Mouse (Mus musculus) heart, embryonic 14.5 days (tissue): Measurements from ENCODE around the gene Snapc3. TPM values are rescaled to one million over a fixed set of nuclear protein-coding genes. Genes with fewer than 3 reads are reported as not detected.

Source experiments
- ATAC-seq: fragments of 200-750 bp; cut with Nextera tagmentation; 2 replicates; pipeline ENCODE4 v1.8.0; 2017; ENCODE audit warnings: low read depth, moderate TSS enrichment; ENCODE audit not compliant: insufficient number of reproducible peaks, insufficient read depth, low FRiP score
- H3K27ac ChIP-seq, 2 experiments: fragments of 200-500 bp in 1 of 2; fragments of 300-500 bp in 1 of 2; sonication (generic) in 1 of 2; replicated peaks in 1 of 2; 2 replicates each; pipeline ENCODE4 v1.5.1; 2012 to 2014; ENCODE audit warnings: low read depth in 2 of 2, low read length in 2 of 2, control low read depth in 1 of 2, mild to moderate bottlenecking in 1 of 2, mixed read lengths in 1 of 2; ENCODE audit not compliant: control insufficient read depth in 1 of 2, insufficient read depth in 1 of 2
- H3K27me3 ChIP-seq: fragments of 300-500 bp; sonication (generic); 2 replicates; pipeline ENCODE4 v1.6.1; 2014; ENCODE audit warnings: mild to moderate bottlenecking, low read length, control low read depth; ENCODE audit not compliant: control insufficient read depth, insufficient read depth
- H3K36me3 ChIP-seq: fragments of 300-500 bp; sonication (generic); 2 replicates; pipeline ENCODE4 v1.6.1; 2014; ENCODE audit warnings: mild to moderate bottlenecking, control low read depth, low read length, mixed read lengths; ENCODE audit not compliant: control insufficient read depth, insufficient read depth
- H3K4me1 ChIP-seq, 2 experiments: fragments of 200-500 bp in 1 of 2; fragments of 300-500 bp in 1 of 2; sonication (generic) in 1 of 2; 2 replicates each; pipeline ENCODE4 v1.6.1; 2012 to 2014; ENCODE audit warnings: low read length in 2 of 2, control low read depth in 1 of 2, mixed read lengths in 1 of 2; ENCODE audit not compliant: control insufficient read depth in 2 of 2, insufficient read depth in 2 of 2
- H3K4me2 ChIP-seq: fragments of 300-500 bp; sonication (generic); 2 replicates; pipeline ENCODE4 v1.6.1; 2014; ENCODE audit warnings: mild to moderate bottlenecking, low read length
- H3K4me3 ChIP-seq, 2 experiments: fragments of 200-500 bp in 1 of 2; fragments of 300-500 bp in 1 of 2; sonication (generic) in 1 of 2; 2 replicates each; pipeline ENCODE4 v1.5.1; 2012 to 2014; ENCODE audit warnings: low read length in 2 of 2, mild to moderate bottlenecking in 2 of 2, control low read depth in 1 of 2, low read depth in 1 of 2, moderate library complexity in 1 of 2; ENCODE audit not compliant: control insufficient read depth in 1 of 2, insufficient read depth in 1 of 2
- H3K9ac ChIP-seq: fragments of 300-500 bp; sonication (generic); 2 replicates; pipeline ENCODE4 v1.6.1; 2014; ENCODE audit warnings: mild to moderate bottlenecking, low read length
- H3K9me3 ChIP-seq: fragments of 300-500 bp; sonication (generic); 2 replicates; pipeline ENCODE4 v1.6.1; 2016; ENCODE audit warnings: low read length, control low read depth; ENCODE audit not compliant: control insufficient read depth
- WGBS: fragments of 180-500 bp; shearing (Covaris S2); extraction: QIAGEN DNeasy Blood & Tissue Kit; methylation state at CpG from one replicate; pipeline ENCODE4 v1.1.7; 2014; 5-methylcytosine and 5-hydroxymethylcytosine counted together
- polyA plus RNA-seq: library from polyadenylated mRNA; unstranded; fragments of >200 nt; fragmentation: Nextera tagmentation; extraction: Ambion mirVana; gene quantifications from 2 replicates; pipeline ENCODE4 v1.2.1, GENCODE M21; 2014

Gene Snapc3
- polyA plus RNA-seq, 1 experiment from 2014 or later: 33.7 TPM

GRCm38 (mm10) chr4:83417820-83418186, 279 bp downstream of the Snapc3 start:
- WGBS: under 1% methylated on average over 30 of the region's 30 CpGs
- peaks cover 2 to 13% of the 10 kb centered on the region in 2 experiments; a peak in 3 of 4 replicates for H3K4me1 ChIP-seq
- H3K36me3 ChIP-seq: peaks cover 18% of the 10 kb centered on the region
- peak overlapping the region; percentile 15 to 64; a peak in 3 of 4 replicates for H3K27ac ChIP-seq
- H3K9ac ChIP-seq: peak overlapping the region; percentile 83
- H3K4me3 ChIP-seq: peak overlapping the region; percentile 73 to 93
- H3K9me3 ChIP-seq: peaks cover 5% of the 10 kb centered on the region; the same call in 1 of the 2 replicates
- H3K4me2 ChIP-seq: peak overlapping the region; percentile 84
- no peak for ATAC-seq
- no peaks in the 10 kb centered on the region for H3K27me3 ChIP-seq

GRCm38 (mm10) chr4:83418781-83419180, 1.3 kb downstream of the Snapc3 start:
- 75% methylated on average over 2 of the region's 2 CpGs for WGBS
- H3K9me3 ChIP-seq: peaks cover 5% of the 10 kb centered on the region; the same call in 1 of the 2 replicates
- H3K9ac ChIP-seq: peak overlapping the region; percentile 83; the same call in 1 of the 2 replicates
- peak overlapping the region; percentile 84 for H3K4me2 ChIP-seq
- no peak overlapping the region for H3K27ac ChIP-seq
- H3K27me3 ChIP-seq: no peaks in the 10 kb centered on the region
- peaks cover 28% of the 10 kb centered on the region for H3K36me3 ChIP-seq
- peaks cover 2 to 13% of the 10 kb centered on the region in 2 experiments; a peak in 3 of 4 replicates for H3K4me1 ChIP-seq
- H3K4me3 ChIP-seq: peak overlapping the region; percentile 73 to 93; a peak in 3 of 4 replicates
- no peak for ATAC-seq

- H3K27me3 ChIP-seq: no peaks in the 10 kb centered on the region
- no peak overlapping the region for H3K27ac ChIP-seq
- WGBS: 91% methylated on average over 6 of the region's 6 CpGs
- no peak overlapping the region for H3K4me3 ChIP-seq
- H3K36me3 ChIP-seq: peaks cover 67% of the 10 kb centered on the region
- no peaks in the 10 kb centered on the region for H3K9me3 ChIP-seq
- H3K4me2 ChIP-seq: no peak overlapping the region
- no peak overlapping the region for H3K9ac ChIP-seq
- no peak for ATAC-seq
- H3K4me1 ChIP-seq: peaks cover 2 to 4% of the 10 kb centered on the region in 2 experiments; a peak in 3 of 4 replicates
These were observed 6.1 kb downstream of the Snapc3 start for GRCm38 (mm10) chr4:83423641-83424040.

GRCm38 (mm10) chr4:83425119-83425518, 7.6 kb downstream of the Snapc3 start:
- H3K9ac ChIP-seq: no peak overlapping the region
- no peak overlapping the region for H3K4me3 ChIP-seq
- no peaks in the 10 kb centered on the region for H3K9me3 ChIP-seq
- no peak overlapping the region for H3K4me2 ChIP-seq
- no peak for ATAC-seq
- WGBS: 96% methylated on average over 4 of the region's 4 CpGs
- H3K27ac ChIP-seq: no peak overlapping the region
- H3K4me1 ChIP-seq: no peaks in the 10 kb centered on the region
- peaks cover 77% of the 10 kb centered on the region for H3K36me3 ChIP-seq
- H3K27me3 ChIP-seq: no peaks in the 10 kb centered on the region

- Histone ChIP-seq H3K27me3 (no peaks in the 10 kb centered on the region), H3K9ac (no peak overlapping the region), H3K36me3 (peaks cover 77% of the 10 kb centered on the region), H3K4me3 (no peak overlapping the region), H3K4me2 (no peak overlapping the region), H3K4me1 (no peaks in the 10 kb centered on the region), H3K27ac (no peak overlapping the region), H3K9me3 (no peaks in the 10 kb centered on the region)
- no peak for ATAC-seq
- 95% methylated on average over 7 of the region's 7 CpGs for WGBS
These were observed 9.6 kb downstream of the Snapc3 start for GRCm38 (mm10) chr4:83427141-83427540.

- H3K9me3 ChIP-seq: no peaks in the 10 kb centered on the region
- H3K27me3 ChIP-seq: no peaks in the 10 kb centered on the region
- no peak overlapping the region for H3K9ac ChIP-seq
- no peak overlapping the region for H3K4me3 ChIP-seq
- 96% methylated on average over 8 of the region's 8 CpGs for WGBS
- no peak for ATAC-seq
- no peaks in the 10 kb centered on the region for H3K4me1 ChIP-seq
- H3K4me2 ChIP-seq: no peak overlapping the region
- H3K27ac ChIP-seq: no peak overlapping the region
- peaks cover 78% of the 10 kb centered on the region for H3K36me3 ChIP-seq
These were observed 10.2 kb downstream of the Snapc3 start for GRCm38 (mm10) chr4:83427696-83428095.

- WGBS: 90% methylated on average over 4 of the region's 4 CpGs
- no peak for ATAC-seq
- Histone ChIP-seq H3K4me2 (no peak overlapping the region), H3K9ac (no peak overlapping the region), H3K4me3 (no peak overlapping the region), H3K27me3 (no peaks in the 10 kb centered on the region), H3K4me1 (no peaks in the 10 kb centered on the region), H3K36me3 (peaks cover 78% of the 10 kb centered on the region), H3K9me3 (no peaks in the 10 kb centered on the region), H3K27ac (no peak overlapping the region)
These were observed 11.3 kb downstream of the Snapc3 start for GRCm38 (mm10) chr4:83428845-83429244.

- Histone ChIP-seq H3K4me2 (no peak overlapping the region), H3K27me3 (no peaks in the 10 kb centered on the region), H3K4me3 (no peak overlapping the region), H3K4me1 (no peaks in the 10 kb centered on the region), H3K27ac (no peak overlapping the region), H3K36me3 (peaks cover 84% of the 10 kb centered on the region), H3K9ac (no peak overlapping the region), H3K9me3 (no peaks in the 10 kb centered on the region)
- no peak for ATAC-seq
- WGBS: 94% methylated on average over 7 of the region's 7 CpGs
These were observed 14.4 kb downstream of the Snapc3 start for GRCm38 (mm10) chr4:83431950-83432349.
